Mouse (Mus musculus) cerebellum, postnatal 10 days (tissue): ENCODE results near the gene Trim56.
"Not testable (repeated sequence)": the region's sequence is repeated elsewhere in the genome, so short reads cannot be mapped to it uniquely, and the experiment has no call there.

Experiments
- DNase-seq, 2 experiments: peaks; one replicate each; pipeline ENCODE4 v3.0.0; 2021; ENCODE audit warnings: mixed read lengths in 2 of 2

The Trim56 gene

DNA sequence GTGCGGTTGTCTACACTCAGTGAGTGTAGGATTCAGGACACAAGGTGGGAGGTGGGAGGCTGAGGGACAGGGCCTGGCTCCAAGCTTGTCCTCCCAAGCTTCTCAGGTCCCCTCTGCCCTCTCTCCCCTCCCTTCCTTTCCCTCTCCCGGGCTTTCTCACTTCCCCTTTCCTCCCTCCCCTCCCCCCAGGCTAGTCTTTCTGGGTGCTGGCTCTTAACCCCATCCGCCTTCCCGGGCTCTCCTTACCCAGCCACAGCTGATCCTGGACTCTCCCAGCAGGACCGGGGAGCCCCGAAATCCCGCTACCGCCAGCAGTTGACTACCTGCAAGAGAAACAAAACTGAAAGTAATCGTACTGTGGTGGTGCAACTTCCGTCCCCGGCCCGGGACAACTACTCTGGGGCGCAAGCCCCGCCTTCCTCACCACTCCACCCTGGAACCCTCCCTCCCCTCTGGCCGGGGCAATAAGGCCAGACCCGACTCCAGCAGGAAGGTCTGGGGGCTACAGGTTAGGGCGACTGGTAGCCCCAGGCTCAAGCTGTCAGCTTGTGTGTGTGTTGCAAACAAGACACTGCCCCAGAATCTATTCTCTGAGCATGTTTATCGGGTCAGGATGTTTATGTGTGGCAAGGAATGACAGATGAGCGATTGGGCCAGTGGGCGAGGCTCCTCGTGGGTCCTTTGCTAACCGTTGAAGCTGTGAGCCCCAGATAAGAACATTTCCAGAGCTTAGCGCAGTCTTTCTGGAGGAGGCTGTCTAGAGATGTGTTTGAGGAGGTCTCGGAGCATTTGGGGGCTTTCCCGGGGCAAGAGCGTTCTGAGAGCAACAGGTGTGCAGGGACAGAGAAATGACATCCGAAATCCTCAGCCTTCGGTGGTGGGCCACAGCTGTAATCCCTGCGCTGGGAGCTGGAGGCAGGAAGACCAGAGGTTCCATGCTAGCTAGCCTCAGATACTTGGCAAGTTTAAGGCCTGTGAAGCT is at the start of gene Trim56:
Gene Trim56 (minus strand): TSS at position 344 of the 982 bp plus-strand sequence.
- DNase-seq: peak; percentile 34 to 36

DNA sequence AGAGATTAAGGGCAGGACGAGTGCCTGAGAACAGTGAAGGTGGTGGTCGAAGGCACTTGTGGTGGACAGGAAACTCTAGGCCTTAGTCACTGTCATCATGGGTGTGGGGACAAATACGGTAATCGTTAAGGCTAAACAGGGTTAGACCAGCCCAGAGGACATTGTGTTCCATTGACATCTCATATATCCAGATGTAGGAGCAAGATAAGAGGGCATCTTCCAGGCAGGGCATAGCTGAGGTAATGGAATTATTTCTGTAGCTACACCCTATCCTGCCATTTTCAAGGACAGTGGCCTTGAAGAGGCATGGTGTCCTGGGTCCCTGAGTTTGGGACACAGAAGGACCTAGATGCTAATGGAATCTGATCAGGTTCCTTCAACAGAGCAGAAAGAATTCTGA is 45.8 kb upstream of the Trim56 start:
- no peak for DNase-seq

DNA sequence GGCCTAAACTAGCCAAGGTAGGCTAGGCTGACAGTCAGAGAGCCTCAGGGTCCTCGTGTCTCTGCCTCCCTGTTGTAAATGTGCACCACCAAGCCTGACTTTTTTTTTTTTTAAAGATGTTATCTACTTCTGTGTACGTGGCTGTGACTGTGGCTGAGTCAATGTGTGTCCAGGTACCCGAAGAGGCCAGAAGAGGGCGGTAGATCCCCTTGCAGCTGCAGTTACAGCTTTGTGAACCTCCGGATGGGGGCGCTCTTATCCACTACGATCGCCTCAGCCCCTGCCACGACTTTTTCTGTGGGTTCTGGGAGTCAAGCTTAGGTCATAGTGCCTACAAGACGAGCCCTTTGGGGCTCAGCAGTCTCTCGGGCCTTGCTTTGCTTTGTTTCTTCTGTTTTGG is 43.5 kb upstream of the Trim56 start:
- DNase-seq: peak; percentile 51 to 68

DNA sequence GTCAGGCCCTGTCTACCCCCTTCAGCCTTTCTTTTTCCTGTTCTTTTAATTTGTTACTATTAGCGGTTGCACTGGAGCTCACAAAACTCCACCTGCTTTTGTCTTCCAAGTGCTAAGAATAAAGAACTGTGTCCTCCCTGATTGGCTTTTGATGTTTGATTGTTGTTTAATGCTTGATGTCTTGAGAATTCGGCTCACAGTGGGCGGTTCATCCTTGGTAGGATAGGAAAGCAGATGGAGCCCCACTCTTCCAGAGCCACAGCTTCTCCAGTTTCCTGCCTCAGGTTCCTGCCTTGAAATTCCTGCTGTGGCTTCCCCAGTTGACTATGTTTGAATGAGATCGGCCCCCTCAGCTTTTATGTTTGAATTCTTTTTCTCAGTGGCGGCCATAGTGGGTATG is 37.3 kb upstream of the Trim56 start:
- DNase-seq: no peak

DNA sequence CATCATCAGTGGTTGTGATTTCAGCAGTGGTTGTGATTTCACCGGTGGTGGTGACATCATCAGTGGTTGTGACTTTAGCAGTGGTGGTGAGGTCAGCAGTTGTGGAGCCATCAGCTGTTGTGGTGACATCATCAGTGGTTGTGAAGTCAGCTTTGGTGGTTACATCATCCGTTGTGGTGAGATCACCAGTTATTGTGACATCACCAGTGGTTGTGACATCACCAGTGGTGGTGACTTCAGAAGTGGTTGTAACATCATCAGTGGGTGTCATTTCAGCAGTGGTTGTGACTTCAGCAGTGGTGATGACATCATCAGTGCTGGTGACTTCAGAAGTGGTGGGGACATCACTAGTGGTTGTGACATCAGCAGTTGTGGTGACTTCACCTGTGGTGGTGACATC is 36.6 kb upstream of the Trim56 start:
- DNase-seq: no peak

DNA sequence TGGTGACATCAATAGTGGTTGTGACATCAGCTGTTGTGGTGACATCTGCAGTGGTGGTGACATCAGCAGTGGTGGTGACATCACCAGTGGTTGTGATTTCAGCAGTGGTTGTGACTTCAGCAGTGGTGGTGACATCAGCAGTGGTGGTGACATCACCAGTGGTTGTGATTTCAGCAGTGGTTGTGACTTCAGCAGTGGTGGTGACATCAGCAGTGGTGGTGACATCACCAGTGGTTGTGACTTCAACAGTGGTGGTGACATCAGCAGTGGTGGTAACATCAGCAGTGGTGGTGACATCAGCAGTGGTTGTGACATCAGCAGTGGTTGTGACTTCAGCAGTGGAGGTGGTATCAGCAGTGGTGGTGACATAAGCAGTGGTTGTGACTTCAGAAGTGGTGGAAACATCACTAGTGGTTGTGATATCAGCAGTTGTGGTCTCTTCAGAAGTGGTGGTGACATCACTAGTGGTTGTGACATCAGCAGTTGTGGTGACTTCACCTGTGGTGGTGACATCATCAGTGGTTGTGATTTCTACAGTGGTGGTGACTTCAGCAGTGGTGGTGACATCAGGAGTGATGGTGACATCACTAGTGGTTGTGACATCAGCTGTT is 33.4 kb upstream of the Trim56 start, which contains the start of gene Muc3:
Gene Muc3 (minus strand): TSS at position 51 of the 611 bp plus-strand sequence.
- not testable (repeated sequence) for DNase-seq

DNA sequence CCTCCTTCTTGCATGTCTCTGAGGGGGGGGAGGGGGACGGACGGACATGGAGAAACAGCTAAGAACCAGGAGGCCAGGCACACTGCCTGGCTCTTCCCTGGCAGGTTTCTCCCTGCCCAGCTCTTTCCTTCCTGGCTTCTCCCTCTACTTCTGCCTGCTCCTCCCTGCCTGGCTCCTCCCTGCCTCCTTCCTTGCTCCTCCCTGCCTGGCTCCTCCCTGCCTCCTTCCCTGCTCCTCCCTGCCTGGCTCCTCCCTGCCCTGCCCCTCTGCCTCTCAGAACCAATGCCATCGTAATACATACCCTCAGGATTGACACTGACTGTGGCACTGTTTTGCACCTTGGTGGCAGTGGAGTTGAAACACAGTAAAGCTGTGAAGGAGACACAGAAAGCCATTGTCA is 24.8 kb upstream of the Trim56 start:
- DNase-seq: no peak

DNA sequence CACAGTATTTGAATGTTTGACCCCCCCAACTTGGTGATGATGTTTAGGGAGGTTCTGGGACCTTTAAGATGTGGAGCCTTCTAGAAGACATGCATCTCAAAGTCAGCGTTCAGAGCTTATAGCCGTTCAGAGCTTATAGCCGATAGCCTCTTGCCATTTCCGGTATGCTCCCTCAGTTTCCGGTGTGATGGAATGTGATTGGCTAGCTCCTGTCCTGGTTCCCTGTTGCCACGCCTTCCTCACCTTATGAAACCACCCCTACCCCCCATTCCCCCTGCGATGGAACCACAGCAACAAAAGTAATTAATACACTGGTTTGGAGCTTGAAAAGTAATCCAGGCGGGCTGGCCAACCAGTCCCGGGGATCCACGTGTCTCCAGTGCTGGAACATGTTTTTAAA is 23.0 kb upstream of the Trim56 start:
- no peak for DNase-seq

DNA sequence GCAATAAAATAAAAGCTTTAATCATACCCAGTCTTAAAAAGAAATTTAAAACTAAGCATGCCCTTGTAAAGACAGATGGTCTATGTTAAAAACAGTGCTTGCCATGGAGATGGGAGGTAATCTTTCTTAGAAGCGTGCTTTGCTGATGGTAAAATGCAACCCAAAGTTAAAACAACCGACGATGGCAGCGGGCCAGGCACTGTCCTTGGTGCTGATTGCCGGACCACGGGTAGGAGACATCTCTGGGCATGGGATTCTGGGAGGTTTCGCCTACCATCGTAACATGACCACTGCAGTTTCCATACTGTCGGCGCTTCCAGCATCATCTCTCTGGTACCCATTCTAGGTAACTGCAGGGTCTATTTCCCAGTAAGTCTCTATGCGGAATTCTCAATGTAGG is 18.9 kb upstream of the Trim56 start:
- DNase-seq: no peak

DNA sequence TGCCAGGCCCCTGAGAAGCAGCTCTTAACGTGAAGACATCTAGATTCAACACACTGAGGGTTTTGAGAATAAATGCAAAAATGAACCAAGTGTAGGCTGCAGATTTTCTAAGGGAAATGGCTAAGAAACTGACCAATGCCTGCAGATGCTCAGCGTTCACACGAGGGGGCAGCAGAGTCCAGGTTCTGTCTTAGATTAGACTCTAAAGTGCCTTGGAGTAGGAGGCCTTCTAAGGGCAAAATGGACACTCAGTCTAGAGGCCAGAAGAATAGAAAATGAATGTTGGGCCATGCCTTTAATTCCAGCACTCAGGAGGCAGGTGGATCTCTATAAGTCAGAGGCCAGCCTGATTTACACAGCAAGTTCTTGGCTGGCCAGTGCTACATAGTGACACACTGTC is 15.5 kb upstream of the Trim56 start:
- peak; percentile 78 to 84 for DNase-seq

DNA sequence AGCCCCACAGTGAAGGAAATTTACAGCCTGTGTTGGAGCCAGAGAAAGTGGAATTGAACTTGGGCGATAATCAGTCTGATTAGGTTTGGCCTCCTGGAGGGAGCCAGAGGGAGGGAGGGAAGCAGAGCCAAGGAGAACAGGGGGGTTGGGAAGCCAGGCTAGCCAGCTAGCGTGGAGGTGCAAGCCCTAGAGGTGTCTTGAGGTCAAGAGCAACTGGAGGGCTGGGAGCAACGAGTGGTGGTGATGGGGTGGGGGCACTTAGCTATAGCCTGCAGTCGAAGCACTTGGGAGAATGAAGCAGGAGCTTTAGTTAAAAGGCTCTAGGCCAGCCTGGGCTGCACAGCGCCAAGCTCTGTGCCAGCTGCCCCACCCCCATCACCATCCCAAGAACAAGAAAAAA is 13.3 kb upstream of the Trim56 start:
- no peak for DNase-seq

DNA sequence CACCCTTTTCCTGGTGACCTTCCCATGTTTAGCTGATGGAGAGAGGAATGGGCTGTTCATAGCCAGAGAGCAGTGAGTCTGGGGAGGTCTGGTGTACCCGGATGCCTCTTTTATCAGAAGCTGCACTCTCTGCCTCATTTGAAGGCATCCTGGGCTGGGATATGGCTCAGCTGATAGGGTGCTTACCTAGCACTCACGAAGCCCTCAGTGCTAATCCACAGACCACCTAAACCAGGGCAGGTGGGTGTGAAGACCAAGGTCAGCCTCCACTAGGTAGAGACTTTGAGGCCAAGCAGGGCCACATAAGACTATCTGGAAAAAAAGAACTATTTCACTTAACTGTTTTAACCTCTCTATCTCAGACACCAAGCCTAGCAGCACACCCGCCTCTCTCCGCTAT is 7.5 kb upstream of the Trim56 start:
- DNase-seq: no peak

DNA sequence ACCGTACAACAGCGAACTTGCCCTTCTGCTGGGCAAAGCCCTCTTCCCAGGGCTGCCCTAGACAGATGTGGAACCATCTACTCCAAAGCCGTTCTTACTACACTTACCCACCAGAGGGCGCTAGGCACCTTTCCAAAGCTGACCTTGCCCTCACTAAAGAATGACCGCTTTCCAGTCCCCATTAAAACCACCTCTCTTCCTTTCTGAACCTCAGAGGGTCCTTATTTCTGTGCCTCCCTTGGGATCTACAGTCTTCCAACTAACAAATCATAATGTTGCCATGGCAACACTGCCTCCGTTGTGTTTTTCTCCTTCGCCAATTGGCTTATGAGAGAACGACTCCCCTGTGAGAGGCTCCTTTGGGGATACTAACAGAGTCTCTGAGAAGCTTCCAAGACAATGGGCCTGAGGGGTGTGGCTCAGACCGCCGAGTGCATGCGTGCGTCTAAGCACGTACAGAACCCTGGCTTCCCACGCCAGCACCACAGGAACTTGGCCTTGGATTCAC is 6.7 kb upstream of the Trim56 start:
- DNase-seq: peak; percentile 82 to 87

DNA sequence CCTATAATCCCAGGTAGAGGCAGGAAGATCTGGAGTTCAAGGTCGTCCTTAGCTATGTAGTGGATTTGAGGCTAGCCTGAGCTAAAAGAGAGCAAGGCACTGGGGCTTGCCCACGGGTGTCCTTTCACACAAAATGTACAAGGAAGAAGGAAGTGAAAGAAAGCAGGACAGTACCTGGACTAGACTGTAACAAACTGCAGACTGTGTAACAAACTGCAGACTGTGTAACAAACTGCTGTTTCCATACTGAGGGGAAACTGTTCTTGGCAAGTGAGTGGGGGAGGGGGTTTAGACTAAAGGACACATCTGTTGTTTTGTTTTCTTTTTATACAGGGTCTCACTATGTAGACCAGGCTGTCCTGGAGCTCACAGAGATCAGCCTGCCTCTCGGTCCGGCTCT is 5.3 kb upstream of the Trim56 start:
- no peak for DNase-seq

DNA sequence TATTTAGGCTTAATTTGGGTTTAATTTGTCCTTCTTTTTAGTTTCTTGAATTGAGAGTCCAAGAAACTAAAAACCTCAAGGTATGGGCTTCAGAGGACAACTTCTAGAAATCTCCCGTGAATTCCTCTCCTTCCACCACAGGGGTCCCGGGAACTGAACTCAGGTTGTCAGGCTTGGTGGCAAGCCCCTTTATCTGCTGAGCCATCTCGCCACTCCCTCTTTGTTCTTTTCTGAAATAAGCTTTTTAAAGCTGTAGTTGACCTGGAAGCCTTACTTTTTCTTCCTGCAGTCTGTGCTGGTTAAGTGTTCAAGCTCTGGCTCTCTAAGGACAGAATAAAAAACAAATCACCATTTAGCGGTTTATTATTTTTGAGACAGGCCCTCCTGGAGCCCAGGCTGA is 2.9 kb upstream of the Trim56 start:
- DNase-seq: no peak

DNA sequence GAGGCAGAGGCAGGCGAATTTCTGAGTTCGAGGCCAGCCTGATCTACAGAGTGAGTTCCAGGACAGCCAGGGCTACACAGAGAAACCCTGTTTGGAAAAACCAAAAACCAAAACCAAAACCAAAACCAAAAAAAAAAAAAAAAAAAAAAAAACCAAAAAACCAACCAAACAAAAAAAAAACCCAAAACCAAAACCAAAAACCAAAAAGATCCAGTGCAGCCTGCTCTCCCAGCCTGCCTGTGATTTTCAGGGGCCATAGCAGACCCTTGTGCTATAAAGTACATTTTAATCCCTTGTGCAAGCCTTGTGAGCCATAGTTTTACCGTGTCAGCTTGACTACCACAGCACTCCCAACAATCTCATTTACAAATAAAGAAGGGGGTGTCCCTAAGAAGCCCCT is 2.0 kb upstream of the Trim56 start:
- not testable (repeated sequence) for DNase-seq

DNA sequence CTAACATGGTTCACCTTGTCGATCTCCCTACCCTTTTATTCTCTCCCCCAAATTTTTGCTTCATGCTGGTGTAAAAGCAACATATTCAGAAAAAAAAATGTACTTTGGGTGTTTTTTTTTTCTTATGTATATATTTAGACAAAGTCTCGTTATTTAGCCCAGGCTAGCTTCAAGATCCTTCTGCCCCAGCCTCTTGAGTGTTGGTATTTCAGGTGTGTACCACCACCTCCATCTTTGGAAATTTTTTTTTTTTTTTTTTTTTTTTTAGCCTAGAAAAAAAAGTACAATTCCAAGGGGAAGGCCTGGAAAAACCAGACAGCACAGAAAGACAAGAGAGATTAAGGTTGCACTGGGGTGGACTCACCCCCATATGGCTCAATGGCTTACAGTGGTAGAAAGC is 978 bp upstream of the Trim56 start:
- no peak for DNase-seq

DNA sequence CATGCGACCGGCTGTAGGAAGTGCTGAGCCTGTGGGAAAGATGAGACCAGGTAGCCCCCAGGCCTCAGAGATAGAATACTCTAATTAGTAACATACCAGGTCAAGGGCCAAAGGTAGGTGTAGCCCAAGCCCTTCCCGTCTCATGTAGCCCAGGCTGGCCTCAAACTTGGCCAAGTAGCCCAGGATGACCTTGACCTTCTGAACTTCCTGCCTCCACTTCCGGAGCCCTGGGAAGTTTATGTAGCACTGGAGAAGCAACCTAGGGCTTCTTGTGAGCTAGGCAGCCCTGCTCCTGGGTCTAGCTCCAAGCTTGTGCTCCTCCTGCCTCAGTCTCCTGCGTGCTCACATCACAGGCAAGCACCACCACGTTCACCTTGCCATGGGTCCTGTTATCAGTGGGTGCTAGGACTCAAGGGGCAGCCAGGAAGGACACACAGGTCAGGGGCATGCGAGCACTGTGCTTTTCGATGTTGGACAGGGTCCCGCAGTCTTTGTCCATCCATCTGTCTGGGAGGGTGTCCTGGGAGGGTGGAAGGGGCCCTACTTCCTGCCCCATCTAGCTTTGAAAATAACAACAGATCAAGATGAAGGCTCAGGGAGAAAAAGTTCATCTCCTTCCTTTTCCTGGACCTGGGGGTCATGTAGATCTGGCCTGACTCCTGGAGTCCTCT is 983 bp downstream of the Trim56 start:
- DNase-seq: no peak

DNA sequence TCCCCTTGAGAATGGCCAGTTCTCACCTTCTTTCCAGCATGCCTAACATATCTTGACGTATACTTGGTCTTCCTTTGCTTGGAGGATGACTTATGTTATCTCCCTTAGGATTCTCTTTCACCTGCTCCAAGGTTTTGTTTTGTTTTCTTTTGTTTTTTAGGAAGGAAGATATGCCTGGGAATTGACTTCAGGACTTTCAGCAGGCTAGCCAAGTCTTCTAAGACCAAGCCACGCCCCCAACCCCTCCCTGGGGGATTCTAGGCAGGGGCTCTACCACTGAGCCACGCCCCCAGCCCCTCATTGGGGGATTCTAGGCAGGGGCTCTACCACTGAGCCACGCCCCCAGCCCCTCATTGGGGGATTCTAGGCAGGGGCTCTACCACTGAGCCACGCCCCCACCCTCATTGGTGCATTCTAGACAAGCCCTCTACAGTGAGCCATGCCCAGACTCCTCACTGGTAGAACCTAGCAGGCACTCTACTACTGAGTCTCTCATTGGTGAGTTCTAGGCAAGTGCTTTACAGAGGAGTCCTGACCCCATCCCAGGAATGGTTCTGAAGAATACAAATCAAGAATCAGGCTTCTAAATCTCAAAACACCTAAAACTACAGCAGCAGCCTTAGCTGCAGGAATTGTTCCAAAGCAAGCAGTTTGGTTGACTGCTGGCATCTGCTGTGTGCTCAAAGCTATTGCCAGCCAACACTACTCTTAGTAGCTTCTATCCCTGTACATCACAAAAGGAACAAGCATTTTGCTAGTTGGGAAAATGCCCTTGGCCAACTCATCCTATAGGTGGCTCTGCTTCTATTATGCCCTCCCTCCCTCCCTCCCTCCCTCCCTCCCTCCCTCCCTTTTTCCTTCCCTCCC is 4.2 kb downstream of the Trim56 start:
- no peak for DNase-seq

DNA sequence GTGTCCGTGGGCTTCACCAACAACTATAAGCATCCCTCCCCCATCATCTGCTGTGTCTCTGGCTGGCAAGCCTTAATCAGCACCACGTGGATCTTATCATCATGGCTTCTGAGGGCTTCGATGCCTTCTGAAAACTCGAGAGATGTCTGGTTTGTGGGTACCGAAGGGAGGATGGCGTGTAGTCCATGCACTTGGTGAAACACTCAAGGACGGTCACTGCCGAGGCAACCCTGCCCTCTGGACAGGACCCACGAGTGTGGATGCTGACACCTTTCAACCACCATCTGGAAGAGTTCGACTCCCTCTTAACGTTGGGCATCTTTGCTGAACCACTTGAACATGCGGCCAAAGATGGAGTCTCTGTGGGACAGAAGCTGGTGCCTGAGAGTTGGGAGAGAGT is 5.1 kb downstream of the Trim56 start:
- no peak for DNase-seq

DNA sequence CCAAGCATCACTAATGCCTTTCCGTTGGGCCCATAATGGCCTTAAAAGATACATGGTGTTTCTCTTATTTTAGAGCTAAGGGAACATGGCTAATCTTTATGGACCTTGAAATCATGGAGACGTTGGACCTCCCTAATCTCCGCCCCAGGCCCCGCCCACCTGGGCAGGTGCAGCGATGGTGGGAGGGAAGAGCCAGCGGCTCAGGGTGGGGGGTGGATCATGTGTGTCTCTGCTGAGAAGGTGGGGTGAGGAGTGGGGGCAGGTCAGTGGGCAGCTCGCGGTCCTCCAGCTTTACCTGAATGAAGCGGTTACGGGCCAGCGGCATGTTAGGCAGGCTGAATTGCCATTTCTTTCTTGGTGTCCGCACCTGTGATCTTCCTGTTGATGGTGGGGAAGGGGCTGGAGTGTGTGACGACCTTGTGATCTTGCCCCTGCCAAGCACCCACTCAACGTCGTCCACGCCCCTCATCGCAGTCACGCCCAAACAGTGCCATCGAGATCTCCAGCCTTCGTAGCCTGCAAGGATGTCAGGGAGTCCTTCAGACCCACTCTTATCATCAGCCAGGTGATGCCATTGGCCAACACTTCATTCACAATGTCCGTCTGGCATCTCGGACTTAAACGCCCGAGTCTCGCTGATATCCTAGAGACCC is 5.9 kb downstream of the Trim56 start:
- DNase-seq: peak in 1 of 2 experiments; percentile 33

DNA sequence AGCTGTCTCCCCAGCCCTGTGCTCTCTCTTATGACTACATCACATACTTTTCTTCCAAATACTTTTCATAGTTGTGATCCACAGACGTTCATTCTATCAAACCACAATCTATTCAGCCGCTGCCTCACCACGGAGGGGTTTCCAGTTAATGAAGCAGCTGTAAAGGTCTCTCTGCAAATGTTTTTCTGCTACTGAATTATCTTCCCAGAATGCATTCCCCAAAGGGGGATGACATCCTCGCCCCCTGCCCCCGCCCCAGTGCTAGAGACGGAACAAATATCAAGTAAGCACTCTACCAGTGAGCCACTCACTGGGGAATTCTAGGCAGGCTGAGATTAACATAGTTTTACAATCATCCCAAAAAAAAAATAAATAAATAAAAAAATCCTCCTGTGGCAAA is 7.9 kb downstream of the Trim56 start:
- no peak for DNase-seq
